Mouse (Mus musculus) heart, embryonic 11.5 days (tissue): ENCODE results near the gene A830031A19Rik. TPM values are rescaled to one million over a fixed set of nuclear protein-coding genes. Genes with fewer than 3 reads are reported as not detected.

Source experiments
- ATAC-seq: fragments of 200-750 bp; cut with Nextera tagmentation; replicated peaks from 2 replicates; pipeline ENCODE4 v1.8.0; 2017; ENCODE audit warnings: moderate library complexity; ENCODE audit not compliant: insufficient number of reproducible peaks, low FRiP score, low TSS enrichment
- H3K27ac ChIP-seq: fragments of 300-500 bp; sonication (generic); 2 replicates; pipeline ENCODE4 v1.5.1; 2014; ENCODE audit warnings: mild to moderate bottlenecking, low read depth, low read length
- H3K27me3 ChIP-seq: fragments of 300-500 bp; sonication (generic); 2 replicates; pipeline ENCODE4 v1.6.1; 2014; ENCODE audit warnings: mild to moderate bottlenecking, low read length, mixed read lengths; ENCODE audit not compliant: control insufficient read depth, insufficient read depth
- H3K36me3 ChIP-seq: fragments of 300-500 bp; sonication (generic); 2 replicates; pipeline ENCODE4 v1.6.1; 2014; ENCODE audit warnings: mild to moderate bottlenecking, low read length, moderate library complexity, mixed read lengths; ENCODE audit not compliant: control insufficient read depth, insufficient read depth
- H3K4me1 ChIP-seq: fragments of 300-500 bp; sonication (generic); 2 replicates; pipeline ENCODE4 v1.6.1; 2014; ENCODE audit warnings: low read length; ENCODE audit not compliant: control insufficient read depth, insufficient read depth
- H3K4me2 ChIP-seq: fragments of 300-500 bp; sonication (generic); 2 replicates; pipeline ENCODE4 v1.6.1; 2014; ENCODE audit warnings: mild to moderate bottlenecking, moderate library complexity
- H3K4me3 ChIP-seq: fragments of 300-500 bp; sonication (generic); 2 replicates; pipeline ENCODE4 v1.5.1; 2014; ENCODE audit warnings: low read depth, low read length
- H3K9ac ChIP-seq: fragments of 300-500 bp; sonication (generic); 2 replicates; pipeline ENCODE4 v1.6.1; 2014; ENCODE audit warnings: mild to moderate bottlenecking, low read depth, low read length, moderate library complexity
- H3K9me3 ChIP-seq: fragments of 300-500 bp; sonication (generic); replicated peaks from 2 replicates; pipeline ENCODE4 v1.6.1; 2016; ENCODE audit warnings: low read length; ENCODE audit not compliant: control insufficient read depth
- WGBS: fragments of 180-500 bp; shearing (Covaris S2); extraction: QIAGEN DNeasy Blood & Tissue Kit; methylation state at CpG from one replicate; pipeline ENCODE4 v1.1.7; 2014; ENCODE audit not compliant: insufficient replicate concordance; 5-methylcytosine and 5-hydroxymethylcytosine counted together
- polyA plus RNA-seq: library from polyadenylated mRNA; unstranded; fragments of >200 nt; fragmentation: Nextera tagmentation; extraction: Ambion mirVana; gene quantifications from 2 replicates; pipeline ENCODE4 v1.2.1, GENCODE M21; 2014

A830031A19Rik gene
- polyA plus RNA-seq, 1 experiment from 2014 or later: not detected

GRCm38 (mm10) chr11:24076821-24077730 lies 2.2 kb upstream of the A830031A19Rik start:
- Histone ChIP-seq H3K4me1 (peaks cover 11% of the 10 kb centered on the region; the same call in 1 of the 2 replicates), H3K9me3 (no peaks in the 10 kb centered on the region), H3K9ac (peak overlapping the region; percentile 72), H3K27ac (peak overlapping the region; percentile 90), H3K4me3 (peak overlapping the region; percentile 74), H3K36me3 (no peaks in the 10 kb centered on the region), H3K27me3 (peaks cover 23% of the 10 kb centered on the region), H3K4me2 (peak overlapping the region; percentile 100)
- peak; percentile 45 for ATAC-seq
- under 1% methylated on average over 59 of the region's 59 CpGs for WGBS

DNA sequence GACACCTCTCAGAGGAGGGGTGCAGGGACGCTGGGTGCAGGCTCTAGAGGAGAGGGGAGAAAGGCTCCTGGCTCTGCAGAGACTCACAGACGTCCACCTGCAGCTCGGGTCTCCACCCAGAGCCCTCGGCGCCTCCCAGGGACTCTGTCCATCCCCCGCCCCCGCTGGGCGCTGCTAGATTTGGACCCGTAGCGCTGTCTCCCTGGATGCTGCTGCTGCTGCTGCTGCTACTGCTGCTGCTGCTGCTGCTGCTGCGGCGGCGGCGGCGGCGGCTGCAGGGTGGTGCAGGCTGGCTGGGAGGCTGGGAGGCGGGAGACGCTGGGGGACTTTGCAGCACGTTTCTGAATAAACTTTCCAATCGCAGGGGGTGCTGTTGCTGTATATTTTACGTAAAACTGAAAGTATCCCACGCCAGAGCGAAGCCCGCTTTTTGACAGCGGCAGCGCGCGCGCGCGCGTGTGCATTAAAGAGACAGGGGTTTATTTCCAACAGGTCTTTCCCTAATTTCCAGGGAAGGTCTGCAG lies 1.3 kb upstream of the A830031A19Rik start:
- Histone ChIP-seq H3K4me3 (peak overlapping the region; percentile 74), H3K4me2 (peak overlapping the region; percentile 100), H3K9me3 (no peaks in the 10 kb centered on the region), H3K27ac (peak overlapping the region; percentile 90), H3K4me1 (peaks cover 11% of the 10 kb centered on the region; the same call in 1 of the 2 replicates), H3K9ac (peak overlapping the region; percentile 72), H3K36me3 (no peaks in the 10 kb centered on the region), H3K27me3 (peaks cover 23% of the 10 kb centered on the region)
- ATAC-seq: no peak
- under 1% methylated on average over 32 of the region's 32 CpGs for WGBS

DNA sequence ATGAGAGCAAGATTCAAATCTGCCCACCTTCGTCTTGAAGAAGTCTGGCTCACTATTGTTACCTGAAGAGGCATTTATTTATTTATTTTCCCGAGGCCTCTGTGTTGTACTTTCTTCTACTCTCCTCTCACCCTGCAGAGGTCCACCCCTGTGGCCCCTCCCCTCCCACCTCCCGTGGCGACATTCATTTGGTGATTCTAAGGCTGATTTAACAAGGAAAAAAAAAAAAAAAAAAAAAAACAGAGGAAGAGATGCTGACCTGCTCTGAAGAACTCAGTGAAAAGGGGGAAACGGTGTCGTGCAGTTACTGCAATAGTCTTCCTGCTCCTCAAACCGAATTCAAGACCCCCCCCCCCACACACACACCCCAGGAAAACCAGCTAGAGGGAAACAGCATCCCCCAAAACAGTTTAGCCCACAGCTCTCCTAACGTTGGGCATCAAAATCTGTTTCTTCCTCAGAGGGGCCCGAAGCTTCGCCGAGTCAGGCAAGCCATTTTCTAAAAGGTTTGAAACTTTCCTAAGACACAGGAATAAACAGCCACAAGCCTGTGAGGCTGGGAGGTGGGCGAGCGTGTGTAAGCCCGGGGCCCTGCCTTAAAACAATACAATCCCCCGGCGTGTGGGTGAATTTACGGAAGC lies 752 bp upstream of the A830031A19Rik start:
- Histone ChIP-seq H3K27ac (peak overlapping the region; percentile 35; the same call in 1 of the 2 replicates), H3K9ac (peak overlapping the region; percentile 72), H3K4me3 (peak overlapping the region; percentile 74), H3K4me1 (peaks cover 11% of the 10 kb centered on the region; the same call in 1 of the 2 replicates), H3K9me3 (no peaks in the 10 kb centered on the region), H3K36me3 (no peaks in the 10 kb centered on the region), H3K27me3 (peaks cover 23% of the 10 kb centered on the region), H3K4me2 (peak overlapping the region; percentile 100)
- no peak for ATAC-seq
- 1% methylated on average over 17 of the region's 17 CpGs for WGBS

- H3K9ac ChIP-seq: no peak overlapping the region
- 2% methylated on average over 18 of the region's 18 CpGs for WGBS
Observed at GRCm38 (mm10) chr11:24074021-24074591, 748 bp downstream of the A830031A19Rik start.

GRCm38 (mm10) chr11:24065313-24065712 lies 9.5 kb downstream of the A830031A19Rik start:
- H3K4me3 ChIP-seq: no peak overlapping the region
- no peaks in the 10 kb centered on the region for H3K4me1 ChIP-seq
- no peak for ATAC-seq
- no peaks in the 10 kb centered on the region for H3K9me3 ChIP-seq
- H3K4me2 ChIP-seq: no peak overlapping the region
- no peak overlapping the region for H3K9ac ChIP-seq
- no peak overlapping the region for H3K27ac ChIP-seq
- H3K27me3 ChIP-seq: peaks cover 13% of the 10 kb centered on the region
- H3K36me3 ChIP-seq: no peaks in the 10 kb centered on the region
- 61% methylated on average over 4 of the region's 4 CpGs for WGBS

More at GRCm38 (mm10) chr11:24074021-24074591, 748 bp downstream of the A830031A19Rik start:
- Histone ChIP-seq H3K9me3 (no peaks in the 10 kb centered on the region), H3K4me2 (peak overlapping the region; percentile 100), H3K36me3 (no peaks in the 10 kb centered on the region), H3K4me1 (peaks cover 11% of the 10 kb centered on the region; the same call in 1 of the 2 replicates), H3K27ac (no peak overlapping the region), H3K27me3 (peaks cover 23% of the 10 kb centered on the region), H3K4me3 (peak overlapping the region; percentile 29)
- ATAC-seq: no peak

GRCm38 (mm10) chr11:24064221-24064620 lies 10.6 kb downstream of the A830031A19Rik start:
- H3K4me3 ChIP-seq: no peak overlapping the region
- H3K36me3 ChIP-seq: no peaks in the 10 kb centered on the region
- H3K4me1 ChIP-seq: no peaks in the 10 kb centered on the region
- 59% methylated on average over 6 of the region's 6 CpGs for WGBS
- H3K9me3 ChIP-seq: no peaks in the 10 kb centered on the region
- no peak overlapping the region for H3K9ac ChIP-seq
- H3K27ac ChIP-seq: no peak overlapping the region
- H3K4me2 ChIP-seq: no peak overlapping the region
- peaks cover 15% of the 10 kb centered on the region for H3K27me3 ChIP-seq
- ATAC-seq: no peak

DNA sequence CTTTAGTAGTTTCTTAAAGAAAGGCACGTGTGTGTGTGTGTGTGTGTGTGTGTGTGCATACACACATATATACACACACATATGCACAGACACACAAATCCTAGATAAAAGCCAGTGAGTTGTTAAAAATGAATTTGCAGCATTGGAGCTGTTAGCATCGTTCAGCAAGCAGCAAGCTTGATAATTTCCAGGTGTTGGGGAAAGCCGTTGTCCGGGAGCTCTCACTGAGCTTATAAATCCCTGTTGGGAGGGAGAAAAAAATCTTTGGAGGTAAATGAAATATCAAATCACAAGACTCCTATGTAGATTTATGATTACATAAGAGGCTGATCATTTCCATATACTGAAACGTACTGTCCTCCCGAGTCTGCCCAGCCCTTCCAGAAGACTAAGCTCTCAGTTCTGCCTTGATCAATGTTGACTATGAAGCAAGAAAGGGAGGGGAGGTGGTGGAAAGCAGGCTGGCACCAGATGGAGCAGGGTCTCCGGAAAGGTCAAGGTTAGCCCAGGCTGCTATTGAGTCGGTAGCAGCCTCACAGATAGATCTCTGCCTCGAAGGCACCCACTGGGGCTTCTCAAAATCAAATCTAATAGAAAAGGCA lies 12.3 kb downstream of the A830031A19Rik start:
- H3K4me1 ChIP-seq: no peaks in the 10 kb centered on the region
- H3K27ac ChIP-seq: no peak overlapping the region
- H3K9me3 ChIP-seq: no peaks in the 10 kb centered on the region
- no peaks in the 10 kb centered on the region for H3K36me3 ChIP-seq
- no peak for ATAC-seq
- H3K27me3 ChIP-seq: peaks cover 20% of the 10 kb centered on the region
- no peak overlapping the region for H3K4me3 ChIP-seq
- H3K4me2 ChIP-seq: no peak overlapping the region
- no peak overlapping the region for H3K9ac ChIP-seq
- WGBS: 34% methylated on average over 9 of the region's 9 CpGs

GRCm38 (mm10) chr11:24061819-24062218 lies 13.0 kb downstream of the A830031A19Rik start:
- 3% methylated on average over 14 of the region's 14 CpGs for WGBS
- no peaks in the 10 kb centered on the region for H3K9me3 ChIP-seq
- H3K36me3 ChIP-seq: no peaks in the 10 kb centered on the region
- no peak overlapping the region for H3K27ac ChIP-seq
- H3K4me1 ChIP-seq: no peaks in the 10 kb centered on the region
- no peak overlapping the region for H3K9ac ChIP-seq
- peaks cover 20% of the 10 kb centered on the region for H3K27me3 ChIP-seq
- H3K4me2 ChIP-seq: peak overlapping the region; percentile 62
- peak overlapping the region; percentile 30 for H3K4me3 ChIP-seq
- no peak for ATAC-seq
